Mouse (Mus musculus) cerebellum, adult 8-10 months (tissue): ENCODE data around the gene Gimap4.

ENCODE experiments used
- DNase-seq: peaks from one replicate; pipeline ENCODE4 v3.0.0; 2022

Gene Gimap4

GRCm38 (mm10) chr6:48684319-48684718 lies at the start of gene Gimap4:
TSS of gene Gimap4 (plus strand) at chr6:48684549.
- DNase-seq, result no peak

GRCm38 (mm10) chr6:48635105-48635504 lies 49.2 kb upstream of the Gimap4 start:
- no peak for DNase-seq

GRCm38 (mm10) chr6:48636515-48636914 lies 47.8 kb upstream of the Gimap4 start:
- DNase-seq, result no peak

GRCm38 (mm10) chr6:48637811-48638500 lies 46.4 kb upstream of the Gimap4 start:
- DNase-seq, result no peak

GRCm38 (mm10) chr6:48638553-48638952 lies 45.8 kb upstream of the Gimap4 start:
- no peak for DNase-seq

GRCm38 (mm10) chr6:48641391-48641790 lies 43.0 kb upstream of the Gimap4 start:
- no peak for DNase-seq

- DNase-seq, result peak; percentile 50
Measured at GRCm38 (mm10) chr6:48642764-48643292, 41.5 kb upstream of the Gimap4 start.

- peak; percentile 55 for DNase-seq
Measured at GRCm38 (mm10) chr6:48645660-48646308, 38.6 kb upstream of the Gimap4 start.

- no peak for DNase-seq
Measured at GRCm38 (mm10) chr6:48646309-48646690, 38.0 kb upstream of the Gimap4 start.

GRCm38 (mm10) chr6:48646995-48647394 lies 37.4 kb upstream of the Gimap4 start, which contains the start of gene Gimap8:
TSS of gene Gimap8 (plus strand) at chr6:48647234.
- DNase-seq, result no peak

GRCm38 (mm10) chr6:48647611-48648010 lies 36.7 kb upstream of the Gimap4 start:
- no peak for DNase-seq

- DNase-seq, result no peak
Measured at GRCm38 (mm10) chr6:48648779-48649178, 35.6 kb upstream of the Gimap4 start.

GRCm38 (mm10) chr6:48650041-48650440 lies 34.3 kb upstream of the Gimap4 start:
- no peak for DNase-seq

GRCm38 (mm10) chr6:48658721-48659120 lies 25.6 kb upstream of the Gimap4 start:
- DNase-seq, result no peak

- no peak for DNase-seq
Measured at GRCm38 (mm10) chr6:48664750-48665149, 19.6 kb upstream of the Gimap4 start.

GRCm38 (mm10) chr6:48665471-48665870 lies 18.9 kb upstream of the Gimap4 start:
- no peak for DNase-seq

- DNase-seq, result no peak
Measured at GRCm38 (mm10) chr6:48666159-48666586, 18.2 kb upstream of the Gimap4 start.

GRCm38 (mm10) chr6:48668022-48668421 lies 16.3 kb upstream of the Gimap4 start:
- no peak for DNase-seq

- DNase-seq, result no peak
Measured at GRCm38 (mm10) chr6:48669446-48669969, 14.8 kb upstream of the Gimap4 start.

GRCm38 (mm10) chr6:48674291-48675058 lies 9.9 kb upstream of the Gimap4 start:
- no peak for DNase-seq

GRCm38 (mm10) chr6:48675400-48675930 lies 8.9 kb upstream of the Gimap4 start:
- no peak for DNase-seq

GRCm38 (mm10) chr6:48675931-48676859 lies 8.2 kb upstream of the Gimap4 start, which contains the start of gene Gimap9:
TSS of gene Gimap9 (plus strand) at chr6:48676129.
- no peak for DNase-seq
